Mouse (Mus musculus) limb, embryonic 15.5 days (tissue): ENCODE measurements around the gene Rbms1. TPM values are rescaled to one million over a fixed set of nuclear protein-coding genes. Genes with fewer than 3 reads are reported as not detected.

Experiments
- ATAC-seq: fragments of 200-750 bp; cut with Nextera tagmentation; 2 replicates; pipeline ENCODE4 v1.8.0; 2017; ENCODE audit warnings: low read depth, moderate TSS enrichment; ENCODE audit not compliant: insufficient number of reproducible peaks, low FRiP score, low TSS enrichment
- H3K27ac ChIP-seq: fragments of 300-500 bp; sonication (generic); 2 replicates; pipeline ENCODE4 v1.5.1; 2015; ENCODE audit warnings: moderate library complexity, mild to moderate bottlenecking, inconsistent platforms
- H3K27me3 ChIP-seq: fragments of 300-500 bp; sonication (generic); 2 replicates; pipeline ENCODE4 v1.6.1; 2015; ENCODE audit warnings: inconsistent platforms
- H3K36me3 ChIP-seq: fragments of 300-500 bp; sonication (generic); 2 replicates; pipeline ENCODE4 v1.6.1; 2015; ENCODE audit warnings: inconsistent platforms
- H3K4me1 ChIP-seq: fragments of 300-500 bp; sonication (generic); 2 replicates; pipeline ENCODE4 v1.6.1; 2015; ENCODE audit warnings: inconsistent platforms
- H3K4me2 ChIP-seq: fragments of 300-500 bp; sonication (generic); 2 replicates; pipeline ENCODE4 v1.6.1; 2015; ENCODE audit warnings: mild to moderate bottlenecking, inconsistent platforms
- H3K4me3 ChIP-seq: fragments of 300-500 bp; sonication (generic); 2 replicates; pipeline ENCODE4 v1.5.1; 2015; ENCODE audit warnings: mild to moderate bottlenecking, inconsistent platforms
- H3K9ac ChIP-seq: fragments of 300-500 bp; sonication (generic); 2 replicates; pipeline ENCODE4 v1.6.1; 2015; ENCODE audit warnings: inconsistent platforms
- H3K9me3 ChIP-seq: fragments of 300-500 bp; sonication (generic); 2 replicates; pipeline ENCODE4 v1.6.1; 2016; ENCODE audit warnings: inconsistent platforms
- WGBS: fragments of 180-500 bp; shearing (Covaris S2); methylation state at CpG from one replicate; pipeline ENCODE4 v1.1.7; 2015; 5-methylcytosine and 5-hydroxymethylcytosine counted together
- polyA plus RNA-seq: library from polyadenylated mRNA; unstranded; fragments of >200 nt; fragmentation: Nextera tagmentation; extraction: Ambion mirVana; gene quantifications from 2 replicates; pipeline ENCODE4 v1.2.1, GENCODE M21; 2015

Gene Rbms1
- polyA plus RNA-seq, 1 experiment from 2014 or later = 138 TPM

DNA sequence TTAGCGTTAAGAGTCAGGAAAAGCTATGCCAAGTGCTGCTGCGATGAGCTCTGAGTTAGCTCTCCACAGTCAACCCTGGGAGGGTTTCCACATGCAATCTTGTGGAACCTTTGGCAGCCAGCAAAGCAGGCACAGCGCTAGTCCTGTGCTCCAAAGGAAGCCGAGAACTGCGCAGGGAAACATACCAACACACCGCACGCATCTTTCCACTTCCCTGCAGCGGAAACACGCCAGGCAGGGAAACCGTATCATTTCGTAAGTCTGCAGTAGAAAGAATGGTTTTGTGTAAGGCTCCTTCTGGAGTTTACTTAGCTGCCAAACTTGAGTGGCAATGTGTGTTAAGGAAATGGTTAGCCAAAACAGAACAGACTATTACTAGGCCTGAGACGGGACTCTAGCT is 150.0 kb downstream of the Rbms1 start:
- no peak for ATAC-seq
- Histone ChIP-seq H3K27ac (peak overlapping the region; percentile 24), H3K4me2 (no peak overlapping the region), H3K9ac (no peak overlapping the region), H3K27me3 (no peaks in the 10 kb centered on the region), H3K4me3 (no peak overlapping the region), H3K9me3 (no peaks in the 10 kb centered on the region), H3K36me3 (no peaks in the 10 kb centered on the region), H3K4me1 (peaks cover 38% of the 10 kb centered on the region)
- 73% methylated on average over 12 of the region's 12 CpGs for WGBS

DNA sequence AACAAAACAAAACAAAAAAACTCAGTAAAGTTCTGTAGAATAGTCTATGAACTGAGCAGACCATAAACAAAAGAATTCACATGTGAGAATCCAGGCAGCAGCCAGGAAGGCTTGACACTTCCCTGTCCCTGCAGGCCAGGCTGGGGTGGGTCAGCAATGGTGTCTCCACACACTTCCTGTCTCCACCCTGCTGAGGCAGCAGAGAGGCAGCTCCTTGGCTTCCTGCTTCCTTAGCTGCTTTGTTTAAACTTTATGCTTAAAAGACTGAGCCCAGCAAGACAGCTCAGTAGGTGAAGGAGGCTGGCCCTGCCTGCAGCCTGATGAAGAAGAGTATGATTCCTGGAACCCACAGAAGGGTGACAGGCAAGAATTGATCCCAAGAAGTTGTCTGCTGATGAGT is 152.4 kb downstream of the Rbms1 start:
- Histone ChIP-seq H3K27ac (no peak overlapping the region), H3K4me1 (peaks cover 43% of the 10 kb centered on the region)
- ATAC-seq = no peak

DNA sequence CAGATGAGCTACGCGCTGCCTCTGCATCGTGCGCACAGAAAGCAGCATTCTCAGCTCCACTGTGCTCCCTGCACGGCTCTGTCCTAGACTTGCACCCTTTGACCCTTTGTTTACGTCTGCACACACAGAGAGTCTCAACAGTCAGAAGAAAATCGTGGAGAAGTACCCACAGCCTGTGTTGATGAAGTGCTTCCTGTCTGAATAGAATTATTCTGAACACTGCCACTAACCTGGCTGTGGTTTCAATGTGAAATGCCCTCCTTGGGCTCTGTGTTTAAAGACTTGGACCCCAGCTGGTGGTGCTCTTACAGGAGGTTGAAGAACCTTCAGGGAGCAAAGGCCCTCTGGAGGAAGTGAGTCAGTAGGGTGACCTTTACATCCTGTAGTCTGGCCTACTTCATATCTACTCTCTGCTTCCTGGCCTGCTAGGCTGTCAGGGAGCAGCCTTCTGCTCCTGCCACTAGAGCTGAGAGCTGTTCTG is 153.5 kb downstream of the Rbms1 start:
- no peak; the same call in 1 of the 2 replicates for ATAC-seq
- WGBS = 68% methylated on average over 7 of the region's 7 CpGs
- Histone ChIP-seq H3K27ac (0 out of 2 replicates have a peak overlapping the region, but pooled peaks have one; percentile 17), H3K4me2 (no peak overlapping the region), H3K4me3 (no peak overlapping the region), H3K4me1 (peaks cover 45% of the 10 kb centered on the region), H3K9ac (no peak overlapping the region), H3K27me3 (no peaks in the 10 kb centered on the region), H3K36me3 (no peaks in the 10 kb centered on the region), H3K9me3 (no peaks in the 10 kb centered on the region)

More for the DNA sequence above, 152.4 kb downstream of the Rbms1 start:
- H3K36me3 ChIP-seq = no peaks in the 10 kb centered on the region
- H3K4me3 ChIP-seq = no peak overlapping the region
- H3K4me2 ChIP-seq = no peak overlapping the region
- H3K9ac ChIP-seq = no peak overlapping the region
- H3K9me3 ChIP-seq = no peaks in the 10 kb centered on the region
- no peaks in the 10 kb centered on the region for H3K27me3 ChIP-seq

DNA sequence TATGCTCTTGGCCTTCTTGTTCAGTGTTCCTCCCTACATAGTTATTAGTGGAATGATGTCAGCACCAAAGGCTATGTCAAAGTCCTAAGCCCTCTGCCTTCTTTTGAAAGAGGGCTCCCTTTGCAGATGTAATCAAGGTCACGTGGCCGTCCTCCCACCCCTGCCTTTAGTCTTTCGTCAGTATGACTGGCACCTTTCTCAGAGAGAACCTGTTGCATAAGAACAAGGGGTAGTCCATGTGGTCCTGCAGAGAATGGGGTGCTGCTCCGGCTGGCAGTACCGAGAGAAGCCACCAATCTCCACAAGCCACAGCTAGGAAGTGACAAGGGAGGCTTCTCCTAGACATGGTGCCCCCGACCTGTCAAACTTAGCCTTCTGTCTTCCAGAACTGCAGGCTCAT is 154.2 kb downstream of the Rbms1 start:
- Histone ChIP-seq H3K4me1 (peaks cover 46% of the 10 kb centered on the region), H3K4me3 (no peak overlapping the region)
- no peak for ATAC-seq

DNA sequence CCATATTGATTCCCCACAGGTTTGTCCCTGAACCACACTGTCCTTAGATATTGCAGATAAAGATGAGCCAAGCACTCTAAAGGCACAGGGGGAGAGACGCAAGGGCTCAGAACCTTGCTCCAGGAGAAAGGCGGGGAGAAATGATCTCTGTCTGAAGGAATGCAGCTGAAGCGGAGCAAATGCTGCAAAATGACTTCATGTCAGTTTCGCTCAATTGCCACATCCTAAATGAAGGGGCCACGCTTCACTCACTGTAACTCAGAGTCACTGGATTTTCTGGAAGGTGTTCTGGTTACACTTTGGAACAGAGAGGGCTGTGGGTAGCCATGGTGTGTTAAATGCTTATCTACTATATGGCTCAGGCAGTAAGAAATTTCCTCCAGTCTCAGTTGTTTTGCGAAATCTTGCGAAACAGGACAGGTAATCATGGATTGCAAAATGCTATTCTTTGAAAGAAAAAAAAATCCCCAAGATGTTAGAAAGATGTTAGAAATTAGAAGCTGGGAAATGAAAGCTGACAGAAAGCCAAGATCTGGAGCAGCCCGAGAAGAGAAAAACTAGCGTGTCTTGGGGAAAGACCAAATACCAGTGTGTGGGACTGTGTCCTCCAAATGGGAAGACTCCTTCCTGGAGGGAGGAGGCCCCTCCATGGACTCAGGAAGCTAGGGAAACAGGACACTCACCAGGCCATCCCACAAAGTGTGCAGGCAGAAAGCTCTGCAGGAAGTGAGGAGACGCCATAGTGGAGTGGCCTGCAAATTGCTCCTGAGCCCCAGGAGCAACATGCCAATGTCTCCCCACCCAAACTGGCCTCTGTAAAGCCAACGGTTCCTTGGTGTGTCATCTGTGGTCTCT is 155.4 kb downstream of the Rbms1 start:
- 43% methylated on average over 11 of the region's 11 CpGs for WGBS
- Histone ChIP-seq H3K4me1 (peaks cover 39% of the 10 kb centered on the region), H3K4me2 (no peak overlapping the region), H3K36me3 (no peaks in the 10 kb centered on the region), H3K27ac (peak overlapping the region; percentile 55), H3K9ac (no peak overlapping the region), H3K27me3 (no peaks in the 10 kb centered on the region), H3K9me3 (no peaks in the 10 kb centered on the region), H3K4me3 (no peak overlapping the region)
- ATAC-seq = no peak

More for the DNA sequence above, 154.2 kb downstream of the Rbms1 start:
- H3K9ac ChIP-seq = no peak overlapping the region
- H3K9me3 ChIP-seq = no peaks in the 10 kb centered on the region
- no peak overlapping the region for H3K4me2 ChIP-seq
- WGBS = 76% methylated on average over 6 of the region's 6 CpGs
- H3K27me3 ChIP-seq = no peaks in the 10 kb centered on the region
- H3K36me3 ChIP-seq = no peaks in the 10 kb centered on the region
- H3K27ac ChIP-seq = no peak overlapping the region

DNA sequence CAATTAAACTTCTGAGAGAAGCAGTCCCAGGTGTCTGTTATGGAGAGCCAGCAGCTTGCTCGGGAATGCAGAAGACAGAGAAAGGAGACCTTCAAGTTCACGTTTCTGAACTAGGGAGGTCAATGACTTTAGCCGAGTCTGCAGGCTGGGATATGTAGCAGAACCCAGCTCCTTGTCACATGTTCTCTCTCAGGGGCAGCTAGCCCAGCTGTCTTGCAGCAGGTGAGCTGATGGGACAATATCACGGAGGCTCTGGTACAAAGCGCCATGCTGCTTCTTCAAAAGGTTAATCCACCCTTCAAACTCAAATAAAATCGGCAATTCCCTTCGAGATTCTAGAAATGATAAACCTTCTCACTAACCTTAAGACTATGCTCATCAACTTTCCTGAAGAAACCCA is 158.2 kb downstream of the Rbms1 start:
- ATAC-seq = no peak
- Histone ChIP-seq H3K4me3 (no peak overlapping the region), H3K27ac (0 out of 2 replicates have a peak overlapping the region, but pooled peaks have one; percentile 38), H3K9me3 (no peaks in the 10 kb centered on the region), H3K4me1 (peaks cover 34% of the 10 kb centered on the region), H3K27me3 (no peaks in the 10 kb centered on the region), H3K9ac (no peak overlapping the region), H3K36me3 (no peaks in the 10 kb centered on the region), H3K4me2 (no peak overlapping the region)
- 44% methylated on average over 7 of the region's 7 CpGs for WGBS

DNA sequence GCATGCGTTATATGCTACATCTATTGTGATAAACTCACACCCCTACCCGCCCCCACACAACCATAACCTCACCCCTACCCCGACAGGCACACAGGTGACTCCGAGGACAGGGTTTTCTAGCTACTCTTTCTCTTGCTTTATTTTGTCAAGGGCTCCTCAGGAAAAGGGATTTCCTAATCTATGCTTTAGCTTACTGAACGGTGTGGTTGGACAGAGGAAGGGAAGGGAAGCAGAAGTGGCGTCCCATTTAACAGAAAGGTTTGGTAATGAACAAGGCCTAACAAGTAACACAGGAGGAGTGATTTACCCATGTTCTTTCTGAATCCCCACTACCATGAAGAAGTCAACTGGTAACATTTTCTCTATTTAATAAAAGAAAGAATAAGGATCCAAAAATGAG is 159.6 kb downstream of the Rbms1 start:
- Histone ChIP-seq H3K9me3 (no peaks in the 10 kb centered on the region), H3K4me2 (no peak overlapping the region), H3K36me3 (no peaks in the 10 kb centered on the region), H3K9ac (no peak overlapping the region), H3K4me1 (peaks cover 28% of the 10 kb centered on the region), H3K27me3 (no peaks in the 10 kb centered on the region), H3K4me3 (no peak overlapping the region), H3K27ac (no peak overlapping the region)
- 90% methylated on average over 6 of the region's 6 CpGs for WGBS
- ATAC-seq = no peak

DNA sequence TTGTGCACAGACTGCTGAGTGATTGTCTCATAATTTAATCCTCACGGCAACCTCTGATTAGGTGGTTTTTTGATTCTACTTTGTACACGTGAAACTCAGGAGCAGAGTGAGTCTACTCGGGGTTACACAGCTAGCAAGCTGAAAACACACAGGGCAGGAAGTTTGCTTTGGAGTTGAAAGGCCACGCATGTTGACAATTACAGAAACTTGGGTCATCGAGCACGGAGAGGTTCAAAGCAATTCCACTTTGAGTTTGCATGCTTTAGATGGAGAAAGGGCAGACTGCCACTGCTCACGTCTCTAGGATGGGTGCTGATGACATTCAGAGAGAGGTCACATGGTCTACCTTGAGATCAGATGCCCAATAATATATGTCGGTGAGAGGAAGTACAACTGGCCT is 160.2 kb downstream of the Rbms1 start:
- Histone ChIP-seq H3K27ac (no peak overlapping the region), H3K4me2 (no peak overlapping the region), H3K36me3 (no peaks in the 10 kb centered on the region), H3K27me3 (no peaks in the 10 kb centered on the region), H3K9ac (no peak overlapping the region), H3K4me1 (peaks cover 22% of the 10 kb centered on the region), H3K4me3 (no peak overlapping the region), H3K9me3 (no peaks in the 10 kb centered on the region)
- no peak for ATAC-seq
- 48% methylated on average over 8 of the region's 8 CpGs for WGBS

DNA sequence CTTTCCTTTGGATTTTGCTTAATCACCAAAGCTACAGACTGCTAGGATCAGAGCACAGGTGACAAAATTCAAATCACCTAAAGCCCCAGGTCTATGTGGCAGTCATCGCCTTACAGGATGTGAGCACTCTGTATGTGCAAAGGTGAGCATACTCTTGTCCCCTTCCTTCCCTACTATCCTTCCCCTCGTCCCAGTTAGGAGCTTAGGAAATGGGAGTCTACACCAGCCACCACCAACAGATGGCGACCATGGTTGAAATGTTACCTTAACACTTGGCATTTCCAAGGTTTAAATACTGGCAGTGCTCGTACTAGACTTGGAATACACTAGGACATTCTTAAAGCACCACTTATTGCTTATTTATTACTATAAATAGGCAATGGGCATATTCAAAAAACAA is 160.8 kb downstream of the Rbms1 start:
- H3K27ac ChIP-seq = no peak overlapping the region
- ATAC-seq = no peak

DNA sequence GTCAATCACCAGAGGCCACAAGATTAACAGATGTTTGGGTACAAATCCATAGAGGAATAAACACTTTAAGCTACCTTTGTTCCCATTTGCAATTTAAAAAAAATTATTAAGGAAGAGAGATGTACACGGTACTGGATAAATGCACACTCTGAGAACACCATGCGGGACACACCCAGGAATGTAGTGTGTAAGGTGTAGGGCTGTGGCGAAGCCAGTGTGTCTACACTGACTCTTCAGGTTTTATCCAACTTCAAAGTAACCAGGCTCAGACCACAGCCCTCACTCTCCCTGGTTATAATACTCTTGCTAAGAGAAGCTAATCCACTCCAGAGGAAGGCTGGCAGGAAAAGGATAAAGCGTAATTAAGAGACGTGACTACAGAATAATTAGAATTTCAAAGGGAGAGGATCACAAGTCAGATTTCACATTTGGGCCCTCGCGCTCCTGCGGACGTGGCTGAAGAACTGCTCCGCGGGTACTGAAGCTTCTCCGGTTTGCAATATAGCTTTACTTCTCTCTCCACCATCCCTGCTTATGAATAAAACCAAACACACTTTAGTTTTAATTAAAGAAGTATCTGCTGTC is 161.3 kb downstream of the Rbms1 start:
- H3K36me3 ChIP-seq = no peaks in the 10 kb centered on the region
- no peak for ATAC-seq
- peaks cover 19% of the 10 kb centered on the region for H3K4me1 ChIP-seq
- H3K27me3 ChIP-seq = no peaks in the 10 kb centered on the region
- WGBS = 59% methylated on average over 12 of the region's 12 CpGs
- H3K27ac ChIP-seq = no peak overlapping the region
- H3K4me2 ChIP-seq = no peak overlapping the region
- no peaks in the 10 kb centered on the region for H3K9me3 ChIP-seq
- no peak overlapping the region for H3K9ac ChIP-seq
- no peak overlapping the region for H3K4me3 ChIP-seq

More for the DNA sequence above, 160.8 kb downstream of the Rbms1 start:
- WGBS = 31% methylated on average over 4 of the region's 4 CpGs
- Histone ChIP-seq H3K4me2 (no peak overlapping the region), H3K4me1 (peaks cover 16% of the 10 kb centered on the region), H3K27me3 (no peaks in the 10 kb centered on the region), H3K4me3 (no peak overlapping the region), H3K9ac (no peak overlapping the region), H3K9me3 (no peaks in the 10 kb centered on the region), H3K36me3 (no peaks in the 10 kb centered on the region)

DNA sequence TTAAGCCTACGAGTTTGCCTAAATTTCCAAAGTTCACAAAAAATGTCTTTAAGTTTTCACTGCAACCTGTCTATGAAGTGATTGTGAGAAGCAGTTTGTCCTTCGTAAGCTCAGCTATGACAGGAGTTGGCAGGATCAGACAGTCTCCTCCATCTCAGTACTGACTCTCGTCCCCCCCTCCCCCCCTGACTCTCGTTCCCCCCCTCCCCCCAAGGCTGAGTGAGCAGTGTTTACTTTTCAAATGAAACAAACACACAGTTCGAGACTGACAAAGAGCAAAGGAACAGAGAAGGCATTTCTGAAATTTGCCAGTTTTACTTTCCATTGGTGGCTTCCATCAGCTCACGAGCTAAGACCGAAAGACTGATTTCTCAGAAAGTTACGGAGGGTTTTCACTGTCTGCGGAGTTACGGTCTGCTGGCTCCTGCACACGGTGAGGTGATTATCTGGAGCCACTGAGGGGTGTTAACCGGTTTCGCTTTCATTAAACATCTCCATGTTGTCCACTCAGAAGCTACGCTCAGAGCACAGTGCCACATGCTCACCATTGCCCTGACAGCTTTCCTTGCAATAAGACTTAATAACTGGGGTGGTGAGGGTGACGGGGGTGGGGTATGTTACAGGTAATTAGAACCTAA is 162.0 kb downstream of the Rbms1 start:
- Histone ChIP-seq H3K36me3 (peaks cover 1% of the 10 kb centered on the region), H3K4me1 (peaks cover 20% of the 10 kb centered on the region), H3K4me2 (no peak overlapping the region), H3K27ac (no peak overlapping the region), H3K4me3 (no peak overlapping the region), H3K9ac (no peak overlapping the region), H3K9me3 (no peaks in the 10 kb centered on the region), H3K27me3 (no peaks in the 10 kb centered on the region)
- ATAC-seq = no peak
- WGBS = 48% methylated on average over 15 of the region's 15 CpGs

DNA sequence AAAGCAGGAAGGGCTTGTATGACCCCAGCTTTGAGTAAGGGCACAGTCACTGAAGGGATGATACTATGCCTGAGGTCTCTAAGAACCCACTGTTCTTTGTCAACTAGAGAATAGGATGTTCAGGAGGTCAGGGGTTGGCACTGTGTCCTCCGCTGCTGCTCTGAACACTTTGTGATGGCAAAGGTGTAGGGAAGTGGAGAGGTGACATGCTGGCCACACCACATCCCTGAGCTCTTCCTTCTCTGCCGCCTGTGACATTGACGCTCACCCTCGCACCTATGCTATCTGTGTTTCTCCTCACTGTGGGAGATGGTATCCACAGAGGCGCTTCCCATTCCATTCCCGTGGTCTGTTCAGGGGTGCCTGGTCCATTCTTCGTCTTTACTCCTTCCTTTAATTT is 163.2 kb downstream of the Rbms1 start:
- WGBS = 89% methylated on average over 7 of the region's 7 CpGs
- ATAC-seq = no peak
- Histone ChIP-seq H3K9ac (no peak overlapping the region), H3K27me3 (no peaks in the 10 kb centered on the region), H3K4me3 (no peak overlapping the region), H3K4me2 (no peak overlapping the region), H3K27ac (no peak overlapping the region), H3K36me3 (peaks cover 7% of the 10 kb centered on the region), H3K9me3 (no peaks in the 10 kb centered on the region), H3K4me1 (peaks cover 19% of the 10 kb centered on the region)
